Comparison of ENCODE assay signal across 12 mouse cellular contexts in genomic region chr1:163309466-163309865, GRCm38 (mm10). TPM values are rescaled to one million over a fixed set of nuclear protein-coding genes. Genes with fewer than 3 reads are reported as not detected.
DNase-seq lines count a peak whose midpoint lies in the region; ATAC-seq and TF ChIP-seq lines count a peak whose summit lies in the region.
"Had no signal": no experiment of that assay in that cellular context is flagged by ENCODE, and none has a peak within 500 bp of the region (broad histone marks: within the 10 kb centered on the region; RNA-seq: fewer than 3 reads in every experiment).

No protein-coding gene starts in this region.

- 23% methylated on average over 2 of the region's 2 CpGs for WGBS in kidney, embryonic 14.5 days
- 5% methylated on average over 2 of the region's 2 CpGs for WGBS in neural tube, embryonic 12.5 days

- TF ChIP-seq CTCF in embryonic fibroblast, embryonic 13.5 days (IDR thresholded peaks at IDR 0.05; ENCODE audit: borderline replicate concordance, insufficient read depth, low read length) = no peak

- no peak for DNase-seq in kidney, adult 8-10 months
- DNase-seq in embryo, embryonic 10.5 days (ENCODE audit: low spot score) = peak; percentile 59
- no peak for DNase-seq in frontal cortex, adult 2 months (ENCODE audit: extremely low spot score in 1 of 2, low spot score in 1 of 2)
- DNase-seq: gastrocnemius, postnatal 36 days; liver, embryonic 13.5 days; spleen, adult 18-20 months had no signal

- no peak overlapping the region for H3K9ac ChIP-seq in kidney, embryonic 14.5 days (ENCODE audit: low read depth, low read length)
- H3K9ac ChIP-seq in neural tube, embryonic 12.5 days = no peak overlapping the region
- H3K9ac ChIP-seq: liver, embryonic 13.5 days had no signal

- no peak for ATAC-seq in kidney, embryonic 14.5 days (ENCODE audit: low FRiP score, low TSS enrichment)
- no peak for ATAC-seq in neural tube, embryonic 12.5 days (ENCODE audit: low FRiP score, low read depth)
- no peak for ATAC-seq in frontal cortex, adult (ENCODE audit: low TSS enrichment)
- ATAC-seq: inflammation-experienced regulatory T-cells, adult 6 months had no signal

- no peak overlapping the region for H3K27ac ChIP-seq in kidney, embryonic 14.5 days (ENCODE audit: low read depth, low read length)
- H3K27ac ChIP-seq in embryonic fibroblast, embryonic 13.5 days (ENCODE audit: insufficient read depth, low read length) = peak overlapping the region; percentile 97
- no peak overlapping the region for H3K27ac ChIP-seq in neural tube, embryonic 12.5 days
- H3K27ac ChIP-seq: liver, embryonic 13.5 days had no signal

- 0 out of 2 replicates have a peak, but pooled peaks cover 7% of the 10 kb centered on the region for H3K4me1 ChIP-seq in kidney, embryonic 14.5 days (ENCODE audit: control insufficient read depth, insufficient read depth, low read length)
- H3K4me1 ChIP-seq in embryonic fibroblast, embryonic 13.5 days (ENCODE audit: control insufficient read depth, insufficient read depth, low read length) = peaks cover 3% of the 10 kb centered on the region; the same call in 1 of the 2 replicates
- peaks cover 22% of the 10 kb centered on the region for H3K4me1 ChIP-seq in neural tube, embryonic 12.5 days
- H3K4me1 ChIP-seq: liver, embryonic 13.5 days had no signal

- H3K4me2 ChIP-seq in kidney, embryonic 14.5 days (replicated peaks; ENCODE audit: low read depth, low read length) = peak overlapping the region; percentile 46; the same call in 1 of the 2 replicates
- peak overlapping the region; percentile 68 for H3K4me2 ChIP-seq in neural tube, embryonic 12.5 days (replicated peaks)

- H3K4me3 ChIP-seq in kidney, embryonic 14.5 days (ENCODE audit: low read length) = peak overlapping the region; percentile 3; the same call in 1 of the 2 replicates
- peak overlapping the region; percentile 79 for H3K4me3 ChIP-seq in embryonic fibroblast, embryonic 13.5 days (ENCODE audit: insufficient read depth, low read length)
- H3K4me3 ChIP-seq in neural tube, embryonic 12.5 days = peak overlapping the region; percentile 7; the same call in 1 of the 2 replicates
- H3K4me3 ChIP-seq: liver, embryonic 13.5 days had no signal

- no peak for TF ChIP-seq POLR2A in embryonic fibroblast, embryonic 13.5 days (IDR thresholded peaks at IDR 0.05; ENCODE audit: low read depth, low read length)

- H3K36me3 ChIP-seq in kidney, embryonic 14.5 days (ENCODE audit: control insufficient read depth, insufficient read depth, low read length) = no peaks in the 10 kb centered on the region
- H3K36me3 ChIP-seq in neural tube, embryonic 12.5 days = no peaks in the 10 kb centered on the region
- H3K36me3 ChIP-seq: G1E; liver, embryonic 13.5 days had no signal

- no peaks in the 10 kb centered on the region for H3K9me3 ChIP-seq in kidney, embryonic 14.5 days (ENCODE audit: control insufficient read depth, low read length)
- no peaks in the 10 kb centered on the region for H3K9me3 ChIP-seq in neural tube, embryonic 12.5 days
- H3K9me3 ChIP-seq: G1E; liver, embryonic 13.5 days had no signal

- peaks cover 31% of the 10 kb centered on the region for H3K27me3 ChIP-seq in kidney, embryonic 14.5 days (ENCODE audit: control insufficient read depth, insufficient read depth, low read length)
- peaks cover 86% of the 10 kb centered on the region for H3K27me3 ChIP-seq in neural tube, embryonic 12.5 days (replicated peaks)

RNA-seq across cellular contexts. Expression of gene Prrx1, which starts 4.0 kb away (rescaled TPM):
- polyA plus RNA-seq in kidney, embryonic 14.5 days (2014; fragmentation: Nextera tagmentation; extraction: Ambion mirVana) = 6.6 and 7.0 TPM in 2 replicates
- polyA plus RNA-seq in embryonic fibroblast, embryonic 13.5 days (2011; ENCODE audit: insufficient read length, low read depth, missing spikeins) = 429 and 537 TPM in 2 replicates
- 20.7 and 22.1 TPM in 2 replicates for polyA plus RNA-seq in neural tube, embryonic 12.5 days (2016; fragmentation: Nextera tagmentation; extraction: Ambion mirVana)
- polyA plus RNA-seq in frontal cortex, adult 2 months (2012; rRNA removed) = 3.7 and 4.9 TPM in 2 replicates
- polyA plus RNA-seq: G1E; inflammation-experienced regulatory T-cells, adult 6 months had no signal

Comparison
In these comparisons a context has a peak if more than half of its experiments do, and no peak if none do; other contexts are left out.
1. H3K4me3 ChIP-seq: peak in every context shown above with its lines; median percentile 79 in embryonic fibroblast, embryonic 13.5 days; 7 in neural tube, embryonic 12.5 days; 3 in kidney, embryonic 14.5 days.
2. RNA of gene Prrx1, which starts 4.0 kb away (polyA plus RNA-seq): 429 to 537 TPM in embryonic fibroblast, embryonic 13.5 days; 20.7 to 22.1 TPM in neural tube, embryonic 12.5 days, 6.6 to 7.0 TPM in kidney, embryonic 14.5 days and 3.7 to 4.9 TPM in frontal cortex, adult 2 months; every median in the first group is over 10 times any median in the second.